Mouse (Mus musculus): ENCODE results near the gene Frem1. TPM values are rescaled to one million over a fixed set of nuclear protein-coding genes. Genes with fewer than 3 reads are reported as not detected.
A peak's percentile ranks its signal among the peaks of the same experiment; 100 is the strongest.

Frem1 gene
- polyA plus RNA-seq, 1 experiment from 2014 or later: 6.4 TPM

DNA sequence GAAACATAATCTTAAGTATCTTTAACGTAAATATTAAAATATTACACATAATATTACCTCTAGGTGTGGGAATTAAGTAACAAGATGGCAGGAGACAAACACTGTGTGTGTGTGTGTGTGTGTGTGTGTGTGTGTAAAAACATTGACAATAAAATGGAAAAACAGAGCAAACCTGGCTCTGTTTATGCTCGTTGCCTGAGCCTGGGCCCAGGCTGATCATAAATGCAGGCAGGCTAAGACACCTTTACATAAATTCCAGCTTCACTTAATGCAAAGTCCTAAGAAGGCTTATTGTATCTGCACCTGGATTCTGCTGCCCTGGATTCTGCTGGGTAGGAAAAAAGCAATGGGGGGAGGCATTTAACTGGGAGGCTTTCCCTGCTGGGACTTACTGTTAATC is 160.6 kb downstream of the Frem1 start:
- no peaks in the 10 kb centered on the region for H3K27me3 ChIP-seq (ENCODE audit: control insufficient read depth, insufficient read depth, low read length)
- 77% methylated on average over 2 of the region's 2 CpGs for WGBS

DNA sequence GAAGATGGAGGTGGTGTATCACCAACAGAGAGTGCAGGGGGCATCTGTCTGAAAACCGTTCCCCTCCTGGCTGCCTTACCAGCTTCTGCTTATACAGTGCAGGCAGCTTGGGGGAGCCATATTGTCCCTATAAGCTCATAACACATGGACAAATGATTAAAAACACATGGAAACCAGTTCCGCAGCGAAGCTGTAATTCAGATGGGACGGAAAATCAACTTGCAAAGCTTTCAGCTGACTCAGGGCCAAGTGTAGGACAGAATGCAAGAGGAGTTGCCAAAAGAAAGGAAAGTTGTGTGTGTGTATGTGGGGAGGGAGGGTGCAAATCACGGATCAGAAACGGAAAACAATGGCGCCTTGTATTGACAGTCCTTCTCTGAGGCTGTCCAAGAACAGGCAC is 161.1 kb downstream of the Frem1 start:
- Histone ChIP-seq H3K4me3 (ENCODE audit: control insufficient read depth in 1 of 2, insufficient read depth in 1 of 2, low read depth in 1 of 2, low read length in 2 of 2) (no peak overlapping the region), H3K36me3 (ENCODE audit: control insufficient read depth, insufficient read depth, low read length) (no peaks in the 10 kb centered on the region), H3K4me2 (ENCODE audit: low read length) (no peak overlapping the region), H3K9me3 (ENCODE audit: control insufficient read depth, low read length) (no peaks in the 10 kb centered on the region), H3K4me1 (ENCODE audit: control insufficient read depth in 2 of 2, insufficient read depth in 2 of 2, low read length in 2 of 2) (no peaks in the 10 kb centered on the region), H3K27ac (replicated peaks in 1 of 2; ENCODE audit: control insufficient read depth in 1 of 2, insufficient read depth in 1 of 2, low read depth in 2 of 2, low read length in 2 of 2) (peak overlapping the region; percentile 55), H3K27me3 (ENCODE audit: control insufficient read depth, insufficient read depth, low read length) (no peaks in the 10 kb centered on the region), H3K9ac (ENCODE audit: low read length) (no peak overlapping the region)
- 71% methylated on average over 7 of the region's 7 CpGs for WGBS
- no peak for ATAC-seq (ENCODE audit: insufficient number of reproducible peaks, insufficient read depth, low FRiP score, low read depth)

More for the DNA sequence above, 160.6 kb downstream of the Frem1 start:
- ATAC-seq (ENCODE audit: insufficient number of reproducible peaks, insufficient read depth, low FRiP score, low read depth): no peak
- no peak overlapping the region for H3K4me3 ChIP-seq (ENCODE audit: control insufficient read depth in 1 of 2, insufficient read depth in 1 of 2, low read depth in 1 of 2, low read length in 2 of 2)
- H3K9me3 ChIP-seq (ENCODE audit: control insufficient read depth, low read length): no peaks in the 10 kb centered on the region
- H3K9ac ChIP-seq (ENCODE audit: low read length): no peak overlapping the region
- H3K27ac ChIP-seq (replicated peaks in 1 of 2; ENCODE audit: control insufficient read depth in 1 of 2, insufficient read depth in 1 of 2, low read depth in 2 of 2, low read length in 2 of 2): no peak overlapping the region; a peak in 1 of 4 replicates
- no peak overlapping the region for H3K4me2 ChIP-seq (ENCODE audit: low read length)
- H3K36me3 ChIP-seq (ENCODE audit: control insufficient read depth, insufficient read depth, low read length): no peaks in the 10 kb centered on the region
- no peaks in the 10 kb centered on the region for H3K4me1 ChIP-seq (ENCODE audit: control insufficient read depth in 2 of 2, insufficient read depth in 2 of 2, low read length in 2 of 2)

DNA sequence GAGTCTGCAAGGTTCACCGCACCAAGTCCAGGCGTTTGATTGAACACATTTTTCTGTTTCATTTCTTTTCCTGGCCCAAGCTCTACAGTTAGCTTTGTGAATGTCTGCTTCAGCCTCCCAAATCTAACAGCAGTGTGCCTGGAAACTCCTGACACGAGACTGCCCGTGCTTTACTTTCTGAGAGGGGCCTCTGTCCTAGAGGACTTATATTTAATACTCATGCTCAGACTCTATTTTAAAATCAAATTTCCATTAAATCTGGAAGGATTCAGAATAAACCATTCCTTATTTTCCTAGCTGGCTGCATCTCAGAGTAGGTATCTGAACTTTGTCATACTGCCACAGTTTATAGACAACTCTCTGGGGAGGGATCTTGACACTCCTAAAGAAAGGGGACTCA is 161.6 kb downstream of the Frem1 start:
- H3K4me3 ChIP-seq (ENCODE audit: control insufficient read depth in 1 of 2, insufficient read depth in 1 of 2, low read depth in 1 of 2, low read length in 2 of 2): no peak overlapping the region
- no peak overlapping the region for H3K4me2 ChIP-seq (ENCODE audit: low read length)
- peak overlapping the region; percentile 55 for H3K27ac ChIP-seq (replicated peaks in 1 of 2; ENCODE audit: control insufficient read depth in 1 of 2, insufficient read depth in 1 of 2, low read depth in 2 of 2, low read length in 2 of 2)
- 75% methylated on average over 4 of the region's 4 CpGs for WGBS
- no peaks in the 10 kb centered on the region for H3K4me1 ChIP-seq (ENCODE audit: control insufficient read depth in 2 of 2, insufficient read depth in 2 of 2, low read length in 2 of 2)
- ATAC-seq (ENCODE audit: insufficient number of reproducible peaks, insufficient read depth, low FRiP score, low read depth): no peak
- no peaks in the 10 kb centered on the region for H3K36me3 ChIP-seq (ENCODE audit: control insufficient read depth, insufficient read depth, low read length)
- no peaks in the 10 kb centered on the region for H3K27me3 ChIP-seq (ENCODE audit: control insufficient read depth, insufficient read depth, low read length)
- H3K9ac ChIP-seq (ENCODE audit: low read length): no peak overlapping the region
- H3K9me3 ChIP-seq (ENCODE audit: control insufficient read depth, low read length): no peaks in the 10 kb centered on the region

DNA sequence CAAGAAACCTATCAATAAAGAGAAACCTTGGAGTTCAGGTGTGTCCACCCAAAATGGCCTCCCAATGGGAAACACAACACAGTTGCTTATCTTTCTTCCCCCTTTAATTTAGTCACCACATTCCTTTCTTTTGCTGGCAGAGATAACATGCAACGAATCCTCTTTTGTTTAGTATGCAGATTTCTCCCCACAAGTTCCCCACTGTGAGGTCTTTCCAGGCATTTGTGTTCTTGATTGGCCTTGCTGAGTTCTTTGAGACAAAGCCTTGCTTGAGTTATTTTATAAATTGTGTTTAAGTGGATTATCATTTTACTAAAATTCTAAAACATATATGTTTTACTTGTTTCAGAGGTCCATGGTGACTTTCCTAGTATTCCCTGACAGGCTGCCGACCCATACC is 166.0 kb downstream of the Frem1 start:
- no peak overlapping the region for H3K4me3 ChIP-seq (ENCODE audit: control insufficient read depth in 1 of 2, insufficient read depth in 1 of 2, low read depth in 1 of 2, low read length in 2 of 2)
- ATAC-seq (ENCODE audit: insufficient number of reproducible peaks, insufficient read depth, low FRiP score, low read depth): no peak
- no peak overlapping the region for H3K9ac ChIP-seq (ENCODE audit: low read length)
- no peaks in the 10 kb centered on the region for H3K9me3 ChIP-seq (ENCODE audit: control insufficient read depth, low read length)
- no peaks in the 10 kb centered on the region for H3K36me3 ChIP-seq (ENCODE audit: control insufficient read depth, insufficient read depth, low read length)
- no peak overlapping the region for H3K4me2 ChIP-seq (ENCODE audit: low read length)
- WGBS: 48% methylated on average over 2 of the region's 2 CpGs
- H3K4me1 ChIP-seq (ENCODE audit: control insufficient read depth in 2 of 2, insufficient read depth in 2 of 2, low read length in 2 of 2): no peaks in the 10 kb centered on the region
- H3K27me3 ChIP-seq (ENCODE audit: control insufficient read depth, insufficient read depth, low read length): no peaks in the 10 kb centered on the region
- no peak overlapping the region for H3K27ac ChIP-seq (replicated peaks in 1 of 2; ENCODE audit: control insufficient read depth in 1 of 2, insufficient read depth in 1 of 2, low read depth in 2 of 2, low read length in 2 of 2)

DNA sequence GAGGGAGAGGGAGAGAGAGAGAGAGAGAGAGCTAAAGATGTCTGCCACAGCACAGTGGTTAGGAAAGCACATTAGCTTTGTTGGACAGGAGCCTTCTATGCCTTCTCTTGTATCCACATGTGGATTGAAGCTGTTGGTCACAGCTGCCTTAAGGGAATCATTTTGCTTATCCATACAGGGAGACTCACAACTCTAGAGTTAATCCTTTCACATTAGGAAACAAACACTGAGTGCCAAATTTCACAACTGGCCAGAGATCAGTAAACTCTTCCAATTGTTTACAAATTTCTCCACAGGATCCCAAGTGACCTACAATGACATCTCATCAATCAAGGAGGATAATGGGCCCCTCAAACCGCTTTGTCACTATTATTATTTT is 166.6 kb downstream of the Frem1 start:
- no peaks in the 10 kb centered on the region for H3K9me3 ChIP-seq (ENCODE audit: control insufficient read depth, low read length)
- no peak overlapping the region for H3K4me3 ChIP-seq (ENCODE audit: control insufficient read depth in 1 of 2, insufficient read depth in 1 of 2, low read depth in 1 of 2, low read length in 2 of 2)
- H3K27me3 ChIP-seq (ENCODE audit: control insufficient read depth, insufficient read depth, low read length): no peaks in the 10 kb centered on the region
- no peak for ATAC-seq (ENCODE audit: insufficient number of reproducible peaks, insufficient read depth, low FRiP score, low read depth)
- no peaks in the 10 kb centered on the region for H3K4me1 ChIP-seq (ENCODE audit: control insufficient read depth in 2 of 2, insufficient read depth in 2 of 2, low read length in 2 of 2)
- H3K36me3 ChIP-seq (ENCODE audit: control insufficient read depth, insufficient read depth, low read length): no peaks in the 10 kb centered on the region
- H3K4me2 ChIP-seq (ENCODE audit: low read length): no peak overlapping the region
- no peak overlapping the region for H3K27ac ChIP-seq (replicated peaks in 1 of 2; ENCODE audit: control insufficient read depth in 1 of 2, insufficient read depth in 1 of 2, low read depth in 2 of 2, low read length in 2 of 2)
- H3K9ac ChIP-seq (ENCODE audit: low read length): no peak overlapping the region
- 32% methylated on average over 1 of the region's 1 CpGs for WGBS

DNA sequence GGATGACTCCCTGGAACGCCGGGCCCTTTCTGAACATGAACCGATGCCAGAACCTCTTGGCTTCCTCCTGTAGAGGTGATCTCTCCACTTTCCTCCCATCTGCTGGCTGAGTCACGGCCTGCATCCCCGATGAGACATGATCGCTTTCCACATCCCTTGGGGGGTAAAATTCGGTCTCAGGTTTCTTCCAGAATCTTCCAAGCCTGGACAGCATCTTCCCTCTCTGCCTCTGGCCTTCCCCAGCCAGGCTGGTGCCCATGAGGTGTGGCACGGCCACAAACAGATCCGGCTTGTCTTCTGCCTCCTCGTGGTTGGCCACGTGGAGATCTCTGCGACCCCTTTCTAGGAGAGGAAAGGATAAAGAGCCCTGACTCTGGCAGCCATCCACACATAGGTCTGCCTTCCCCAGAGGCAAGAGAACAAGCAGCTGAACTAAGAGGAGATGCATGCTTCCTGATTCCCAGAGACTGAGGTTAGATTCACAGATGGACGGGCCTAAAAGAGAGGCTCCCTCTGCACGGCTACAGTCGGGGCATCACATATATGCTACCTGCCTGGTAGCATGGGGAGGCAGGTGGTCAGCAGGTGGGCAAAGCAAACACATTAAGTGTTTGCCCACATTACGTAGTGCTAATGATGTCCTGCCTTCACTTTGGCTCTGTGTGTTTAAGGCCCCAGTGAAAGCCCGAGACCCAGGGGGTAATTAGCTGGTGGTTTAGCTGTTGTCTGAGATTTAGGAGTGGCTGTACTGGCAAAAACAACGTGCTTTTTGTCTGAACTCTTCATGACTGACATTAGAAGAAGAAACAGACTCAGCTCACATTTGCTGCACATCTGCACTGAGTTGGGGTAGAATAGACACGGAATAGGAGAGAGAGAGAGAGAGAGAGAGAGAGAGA is 167.3 kb downstream of the Frem1 start, which contains the start of gene Cer1:
Cer1 (minus strand) TSS at position 513 of the 899 bp plus-strand sequence.
- no peaks in the 10 kb centered on the region for H3K36me3 ChIP-seq (ENCODE audit: control insufficient read depth, insufficient read depth, low read length)
- H3K4me3 ChIP-seq (ENCODE audit: control insufficient read depth in 1 of 2, insufficient read depth in 1 of 2, low read depth in 1 of 2, low read length in 2 of 2): no peak within 1 kb of the TSS
- H3K27me3 ChIP-seq (ENCODE audit: control insufficient read depth, insufficient read depth, low read length): no peaks in the 10 kb centered on the region
- ATAC-seq (ENCODE audit: insufficient number of reproducible peaks, insufficient read depth, low FRiP score, low read depth): no peak
- H3K4me2 ChIP-seq (ENCODE audit: low read length): no peak within 1 kb of the TSS
- H3K9ac ChIP-seq (ENCODE audit: low read length): no peak within 1 kb of the TSS
- H3K4me1 ChIP-seq (ENCODE audit: control insufficient read depth in 2 of 2, insufficient read depth in 2 of 2, low read length in 2 of 2): no peaks in the 10 kb centered on the region
- no peak within 1 kb of the TSS for H3K27ac ChIP-seq (replicated peaks in 1 of 2; ENCODE audit: control insufficient read depth in 1 of 2, insufficient read depth in 1 of 2, low read depth in 2 of 2, low read length in 2 of 2)
- WGBS: 63% methylated on average over 18 of the region's 19 CpGs
- no peaks in the 10 kb centered on the region for H3K9me3 ChIP-seq (ENCODE audit: control insufficient read depth, low read length)

DNA sequence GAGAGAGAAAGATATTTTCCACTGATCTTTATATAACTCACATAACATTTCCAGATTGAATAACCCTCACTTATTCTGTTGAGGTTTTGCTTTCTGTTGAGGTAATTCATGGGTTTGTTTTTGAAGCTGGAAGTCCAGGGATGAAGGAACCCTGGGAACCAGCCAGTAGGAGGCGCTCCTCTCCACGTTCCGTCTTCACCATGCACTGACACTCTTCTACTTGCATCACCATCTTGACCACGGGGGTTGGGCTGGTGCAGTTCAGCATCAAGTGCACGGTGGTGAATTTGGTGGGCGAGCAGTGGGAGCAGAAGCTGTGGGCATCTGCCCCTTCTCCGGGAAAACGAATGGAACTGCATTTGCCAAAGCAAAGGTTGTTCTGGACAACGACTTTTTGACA is 169.6 kb downstream of the Frem1 start:
- Histone ChIP-seq H3K9me3 (ENCODE audit: control insufficient read depth, low read length) (no peaks in the 10 kb centered on the region), H3K4me3 (ENCODE audit: control insufficient read depth in 1 of 2, insufficient read depth in 1 of 2, low read depth in 1 of 2, low read length in 2 of 2) (no peak overlapping the region), H3K27ac (replicated peaks in 1 of 2; ENCODE audit: control insufficient read depth in 1 of 2, insufficient read depth in 1 of 2, low read depth in 2 of 2, low read length in 2 of 2) (no peak overlapping the region), H3K4me1 (ENCODE audit: control insufficient read depth in 2 of 2, insufficient read depth in 2 of 2, low read length in 2 of 2) (no peaks in the 10 kb centered on the region), H3K36me3 (ENCODE audit: control insufficient read depth, insufficient read depth, low read length) (no peaks in the 10 kb centered on the region), H3K27me3 (ENCODE audit: control insufficient read depth, insufficient read depth, low read length) (no peaks in the 10 kb centered on the region), H3K9ac (ENCODE audit: low read length) (no peak overlapping the region), H3K4me2 (ENCODE audit: low read length) (no peak overlapping the region)
- WGBS: 79% methylated on average over 9 of the region's 9 CpGs
- no peak for ATAC-seq (ENCODE audit: insufficient number of reproducible peaks, insufficient read depth, low FRiP score, low read depth)

DNA sequence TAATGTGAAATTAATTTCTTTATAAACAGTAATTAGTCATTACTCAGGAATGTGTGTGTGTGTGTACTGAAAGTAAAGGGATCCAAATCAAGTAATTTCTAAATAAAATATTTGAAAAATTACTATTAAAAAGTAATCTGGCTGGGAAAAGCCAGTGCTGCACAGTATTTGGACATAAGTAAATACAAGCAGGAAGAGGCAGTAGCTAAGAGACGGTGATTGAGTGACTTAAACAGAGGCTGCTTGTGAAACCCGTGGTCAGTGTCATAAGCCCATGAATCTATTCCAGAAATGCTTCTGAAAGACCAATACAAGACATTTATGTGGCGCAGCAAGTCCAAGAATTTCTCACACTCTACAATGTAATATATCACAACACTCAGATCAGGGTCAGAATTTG is 170.8 kb downstream of the Frem1 start:
- no peaks in the 10 kb centered on the region for H3K36me3 ChIP-seq (ENCODE audit: control insufficient read depth, insufficient read depth, low read length)
- no peaks in the 10 kb centered on the region for H3K27me3 ChIP-seq (ENCODE audit: control insufficient read depth, insufficient read depth, low read length)
- ATAC-seq (ENCODE audit: insufficient number of reproducible peaks, insufficient read depth, low FRiP score, low read depth): no peak
- H3K9me3 ChIP-seq (ENCODE audit: control insufficient read depth, low read length): no peaks in the 10 kb centered on the region
- no peak overlapping the region for H3K9ac ChIP-seq (ENCODE audit: low read length)
- no peaks in the 10 kb centered on the region for H3K4me1 ChIP-seq (ENCODE audit: control insufficient read depth in 2 of 2, insufficient read depth in 2 of 2, low read length in 2 of 2)
- 82% methylated on average over 3 of the region's 3 CpGs for WGBS
- no peak overlapping the region for H3K27ac ChIP-seq (replicated peaks in 1 of 2; ENCODE audit: control insufficient read depth in 1 of 2, insufficient read depth in 1 of 2, low read depth in 2 of 2, low read length in 2 of 2)
- H3K4me2 ChIP-seq (ENCODE audit: low read length): no peak overlapping the region
- H3K4me3 ChIP-seq (ENCODE audit: control insufficient read depth in 1 of 2, insufficient read depth in 1 of 2, low read depth in 1 of 2, low read length in 2 of 2): no peak overlapping the region
